Mouse (Mus musculus) forebrain, embryonic 14.5 days (tissue): ENCODE data around the gene Mettl5. TPM values are rescaled to one million over a fixed set of nuclear protein-coding genes. Genes with fewer than 3 reads are reported as not detected.
"Not testable (repeated sequence)": the region's sequence is repeated elsewhere in the genome, so short reads cannot be mapped to it uniquely, and the experiment has no call there.

Experiments used
- ATAC-seq: fragments of 200-750 bp; cut with Nextera tagmentation; 2 replicates; pipeline ENCODE4 v1.8.0; 2017; ENCODE audit warnings: mild to moderate bottlenecking, moderate library complexity
- DNase-seq: peaks from one replicate; pipeline ENCODE4 v3.0.0-alpha.2; 2015; ENCODE audit warnings: low spot score
- H3K27ac ChIP-seq: fragments of 300-500 bp; sonication (generic); 2 replicates; pipeline ENCODE4 v1.5.1; 2014; ENCODE audit warnings: low read depth, mild to moderate bottlenecking, control low read depth, low read length, moderate library complexity
- H3K27me3 ChIP-seq: fragments of 300-500 bp; sonication (generic); replicated peaks from 2 replicates; pipeline ENCODE4 v1.6.1; 2014; ENCODE audit warnings: low read length, control low read depth, mixed read lengths; ENCODE audit not compliant: control insufficient read depth, insufficient read depth
- H3K36me3 ChIP-seq: fragments of 300-500 bp; sonication (generic); 2 replicates; pipeline ENCODE4 v1.6.1; 2014; ENCODE audit warnings: low read length, control low read depth; ENCODE audit not compliant: control insufficient read depth, insufficient read depth
- H3K4me1 ChIP-seq: fragments of 300-500 bp; sonication (generic); 2 replicates; pipeline ENCODE4 v1.6.1; 2014; ENCODE audit warnings: antibody characterized with exemption, low read length, control low read depth; ENCODE audit not compliant: control insufficient read depth, insufficient read depth
- H3K4me2 ChIP-seq: fragments of 300-500 bp; sonication (generic); 2 replicates; pipeline ENCODE4 v1.6.1; 2014; ENCODE audit warnings: mild to moderate bottlenecking, control low read depth, low read length
- H3K4me3 ChIP-seq: fragments of 300-500 bp; sonication (generic); 2 replicates; pipeline ENCODE4 v1.5.1; 2014; ENCODE audit warnings: low read depth, low read length, control low read depth
- H3K9ac ChIP-seq: fragments of 300-500 bp; sonication (generic); 2 replicates; pipeline ENCODE4 v1.6.1; 2014; ENCODE audit warnings: mild to moderate bottlenecking, low read length, control low read depth, moderate library complexity
- H3K9me3 ChIP-seq: fragments of 300-500 bp; sonication (generic); replicated peaks from 2 replicates; pipeline ENCODE4 v1.6.1; 2016; ENCODE audit warnings: low read length, control low read depth, mixed read lengths; ENCODE audit not compliant: control insufficient read depth
- WGBS: fragments of 180-500 bp; shearing (Covaris S2); extraction: QIAGEN DNeasy Blood & Tissue Kit; methylation state at CpG from one replicate; pipeline ENCODE4 v1.1.7; 2014; 5-methylcytosine and 5-hydroxymethylcytosine counted together
- polyA plus RNA-seq: library from polyadenylated mRNA; unstranded; fragments of >200 nt; fragmentation: Nextera tagmentation; extraction: Ambion mirVana; gene quantifications from 2 replicates; pipeline ENCODE4 v1.2.1, GENCODE M21; 2014

Mettl5 gene
- polyA plus RNA-seq: 31.1 and 34.2 TPM in 2 replicates

- DNase-seq: peak; percentile 89
- no peaks in the 10 kb centered on the region for H3K9me3 ChIP-seq
- peak within 1 kb of the TSS; percentile 77 for H3K9ac ChIP-seq
- no peaks in the 10 kb centered on the region for H3K4me1 ChIP-seq
- ATAC-seq: peak; percentile 98
- no peak within 1 kb of the TSS for H3K27ac ChIP-seq
- WGBS: 2% methylated on average over 45 of the region's 45 CpGs
- peak within 1 kb of the TSS; percentile 53 for H3K4me3 ChIP-seq
- H3K4me2 ChIP-seq: peak within 1 kb of the TSS; percentile 77
- no peaks in the 10 kb centered on the region for H3K27me3 ChIP-seq
- H3K36me3 ChIP-seq: no peaks in the 10 kb centered on the region
Measured at GRCm38 (mm10) chr2:69885451-69886305, at the start of gene Mettl5. TSS of gene Mettl5 (minus strand) at chr2:69885615.

DNA sequence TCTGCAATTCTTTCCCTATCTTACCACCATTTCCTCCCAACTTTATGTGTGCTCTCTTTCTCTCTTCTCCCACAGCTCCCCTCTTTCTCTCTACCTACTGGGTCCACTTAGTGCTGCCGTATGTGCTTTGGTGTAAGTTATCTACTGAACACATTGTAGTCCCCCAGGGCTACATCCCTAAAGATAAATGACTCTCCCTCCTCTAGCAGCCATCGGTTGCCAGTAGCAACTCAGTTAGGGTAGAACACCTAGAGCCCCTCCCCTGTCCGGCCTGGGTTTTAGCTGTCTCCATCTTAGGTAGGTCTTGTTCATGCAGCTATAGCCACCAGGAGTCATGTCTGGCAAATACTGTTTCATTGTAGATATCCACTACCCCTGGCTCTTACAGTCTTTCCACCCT is 39.5 kb upstream of the Mettl5 start:
- no peaks in the 10 kb centered on the region for H3K9me3 ChIP-seq
- no peak overlapping the region for H3K4me2 ChIP-seq
- no peak overlapping the region for H3K27ac ChIP-seq
- DNase-seq: no peak
- WGBS: 89% methylated on average over 3 of the region's 3 CpGs
- H3K9ac ChIP-seq: no peak overlapping the region
- H3K27me3 ChIP-seq: no peaks in the 10 kb centered on the region
- H3K36me3 ChIP-seq: peaks cover 32% of the 10 kb centered on the region; the same call in 1 of the 2 replicates
- H3K4me3 ChIP-seq: no peak overlapping the region
- ATAC-seq: no peak
- H3K4me1 ChIP-seq: no peaks in the 10 kb centered on the region

DNA sequence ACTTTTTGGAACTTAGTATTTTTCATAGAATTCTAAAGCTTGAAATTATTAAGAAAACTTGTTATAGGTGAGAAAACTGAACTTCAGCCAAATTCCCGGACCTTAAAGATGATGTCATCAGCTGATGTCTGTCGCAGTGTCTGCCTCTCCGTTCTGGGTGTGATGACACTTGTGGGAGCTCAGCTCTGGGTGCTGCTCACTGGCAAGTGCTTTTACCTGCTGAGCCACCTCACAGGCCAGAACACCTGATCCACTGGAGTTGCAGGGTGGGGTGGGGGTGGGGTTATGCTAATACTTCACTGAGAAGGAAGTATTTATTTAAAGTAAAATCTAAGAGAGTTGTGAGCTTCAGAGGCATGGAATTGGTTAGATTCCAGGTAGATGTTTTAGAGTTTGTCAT is 31.9 kb upstream of the Mettl5 start:
- DNase-seq (no peak), ATAC-seq (no peak)
- Histone ChIP-seq H3K9me3 (no peaks in the 10 kb centered on the region), H3K27ac (no peak overlapping the region), H3K9ac (no peak overlapping the region), H3K27me3 (no peaks in the 10 kb centered on the region), H3K4me3 (no peak overlapping the region), H3K4me2 (no peak overlapping the region), H3K4me1 (no peaks in the 10 kb centered on the region), H3K36me3 (peaks cover 33% of the 10 kb centered on the region)
- 79% methylated on average over 3 of the region's 3 CpGs for WGBS

GRCm38 (mm10) chr2:69912801-69913200 is 27.4 kb upstream of the Mettl5 start:
- no peak for ATAC-seq
- H3K4me2 ChIP-seq: no peak overlapping the region
- no peaks in the 10 kb centered on the region for H3K27me3 ChIP-seq
- no peak overlapping the region for H3K27ac ChIP-seq
- WGBS: 31% methylated on average over 2 of the region's 2 CpGs
- H3K4me3 ChIP-seq: no peak overlapping the region
- H3K9me3 ChIP-seq: no peaks in the 10 kb centered on the region
- no peak overlapping the region for H3K9ac ChIP-seq
- H3K4me1 ChIP-seq: no peaks in the 10 kb centered on the region
- peaks cover 12% of the 10 kb centered on the region; the same call in 1 of the 2 replicates for H3K36me3 ChIP-seq
- no peak for DNase-seq

DNA sequence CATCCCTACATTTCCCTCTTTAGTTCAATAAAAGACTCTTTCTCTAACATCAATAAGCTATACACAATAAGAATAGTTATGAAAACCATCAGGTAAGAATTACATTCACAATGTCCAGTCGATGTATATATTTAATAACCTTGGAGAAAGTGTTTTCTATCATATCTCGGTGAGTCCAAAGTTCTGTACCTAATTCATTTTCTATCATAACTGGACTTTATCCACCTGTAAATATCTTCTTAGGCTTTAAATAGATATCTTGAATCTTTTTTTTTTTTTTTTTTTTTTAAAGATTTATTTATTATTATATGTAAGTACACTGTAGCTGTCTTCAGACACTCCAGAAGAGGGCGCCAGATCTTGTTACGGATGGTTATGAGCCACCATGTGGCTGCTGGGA is 22.0 kb upstream of the Mettl5 start:
- not testable (repeated sequence) for DNase-seq, H3K4me3 ChIP-seq, H3K4me2 ChIP-seq, H3K4me1 ChIP-seq, H3K27ac ChIP-seq, H3K9me3 ChIP-seq, ATAC-seq, H3K36me3 ChIP-seq, H3K27me3 ChIP-seq, H3K9ac ChIP-seq
- WGBS: 74% methylated on average over 4 of the region's 4 CpGs

- Histone ChIP-seq H3K4me2 (no peak overlapping the region), H3K9me3 (no peaks in the 10 kb centered on the region), H3K36me3 (peaks cover 4% of the 10 kb centered on the region), H3K4me1 (peaks cover 1% of the 10 kb centered on the region; the same call in 1 of the 2 replicates), H3K9ac (no peak overlapping the region), H3K4me3 (no peak overlapping the region), H3K27ac (no peak overlapping the region), H3K27me3 (no peaks in the 10 kb centered on the region)
- no peak for ATAC-seq
- no peak for DNase-seq
- WGBS: 97% methylated on average over 3 of the region's 3 CpGs
Measured at GRCm38 (mm10) chr2:69903541-69903940, 18.1 kb upstream of the Mettl5 start.

GRCm38 (mm10) chr2:69897618-69898575 is 12.5 kb upstream of the Mettl5 start:
- peak; percentile 33 for ATAC-seq

GRCm38 (mm10) chr2:69897039-69897617 is 11.7 kb upstream of the Mettl5 start, which contains the start of gene Ubr3:
TSS of gene Ubr3 (plus strand) at chr2:69897246.
- H3K4me3 ChIP-seq: peak within 1 kb of the TSS; percentile 100
- H3K4me2 ChIP-seq: peak within 1 kb of the TSS; percentile 91
- peak; percentile 97 for DNase-seq
- no peaks in the 10 kb centered on the region for H3K9me3 ChIP-seq
- WGBS: under 1% methylated on average over 44 of the region's 65 CpGs
- H3K27ac ChIP-seq: peak within 1 kb of the TSS; percentile 90
- H3K27me3 ChIP-seq: no peaks in the 10 kb centered on the region
- peaks cover 4% of the 10 kb centered on the region for H3K36me3 ChIP-seq
- peak; percentile 99 for ATAC-seq
- peaks cover 3% of the 10 kb centered on the region; the same call in 1 of the 2 replicates for H3K4me1 ChIP-seq
- peak within 1 kb of the TSS; percentile 98 for H3K9ac ChIP-seq

More at GRCm38 (mm10) chr2:69897618-69898575, 12.5 kb upstream of the Mettl5 start:
- H3K4me1 ChIP-seq: peaks cover 3% of the 10 kb centered on the region; the same call in 1 of the 2 replicates
- H3K36me3 ChIP-seq: peaks cover 4% of the 10 kb centered on the region
- 1% methylated on average over 55 of the region's 55 CpGs for WGBS
- peak; percentile 47 for DNase-seq
- no peaks in the 10 kb centered on the region for H3K27me3 ChIP-seq
- H3K4me2 ChIP-seq: peak overlapping the region; percentile 91
- peak overlapping the region; percentile 100 for H3K4me3 ChIP-seq
- no peaks in the 10 kb centered on the region for H3K9me3 ChIP-seq
- peak overlapping the region; percentile 90 for H3K27ac ChIP-seq
- peak overlapping the region; percentile 98 for H3K9ac ChIP-seq
